Mouse (Mus musculus) kidney, adult 2 months (tissue): Measurements from ENCODE around the gene D17H6S53E.

ENCODE experiments used
- CTCF ChIP-seq: fragments of 200-500 bp; conservative IDR thresholded peaks from 2 replicates; pipeline ENCODE4 v1.5.1; 2011; ENCODE audit warnings: low read depth, mild to moderate bottlenecking, control low read depth, low read length, moderate library complexity, mixed read lengths; ENCODE audit not compliant: insufficient read depth, insufficient read length
- POLR2A ChIP-seq: fragments of 200-500 bp; IDR thresholded peaks from one replicate; pipeline ENCODE4 v1.6.1; 2011; ENCODE audit warnings: low read depth, low read length, control low read depth

- TF ChIP-seq CTCF (no peak), POLR2A (no peak)
These were observed 15.8 kb downstream of the D17H6S53E start for GRCm38 (mm10) chr17:35141971-35142370.
